Mouse (Mus musculus) right cerebral cortex, adult 2 months (tissue): ENCODE data around the gene 9430038I01Rik.

Source experiments
- DNase-seq, 2 experiments: peaks; one replicate each; pipeline ENCODE4 v3.0.0; 2021 to 2022; ENCODE audit warnings: low spot score in 2 of 2

9430038I01Rik gene

DNA sequence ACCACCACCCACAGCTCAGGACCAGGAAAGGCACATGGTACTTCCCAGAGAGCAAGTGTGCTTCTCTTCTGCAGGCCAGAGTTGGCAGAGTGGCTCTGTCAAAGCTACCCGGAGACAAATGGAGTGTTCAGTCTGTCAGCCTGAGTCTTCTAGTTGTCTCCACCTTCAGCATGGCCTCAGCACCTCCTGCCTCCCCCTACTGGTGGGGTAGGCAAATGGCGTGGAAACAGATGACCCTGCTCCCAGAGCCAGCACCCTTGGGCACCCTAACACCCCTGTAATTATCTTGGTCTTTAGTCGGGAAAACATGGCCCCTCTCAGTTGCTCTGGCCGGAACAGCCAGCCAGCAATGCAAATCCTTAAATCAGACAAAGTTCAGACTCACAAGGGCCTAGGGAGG lies 43.8 kb downstream of the 9430038I01Rik start:
- DNase-seq: no peak

DNA sequence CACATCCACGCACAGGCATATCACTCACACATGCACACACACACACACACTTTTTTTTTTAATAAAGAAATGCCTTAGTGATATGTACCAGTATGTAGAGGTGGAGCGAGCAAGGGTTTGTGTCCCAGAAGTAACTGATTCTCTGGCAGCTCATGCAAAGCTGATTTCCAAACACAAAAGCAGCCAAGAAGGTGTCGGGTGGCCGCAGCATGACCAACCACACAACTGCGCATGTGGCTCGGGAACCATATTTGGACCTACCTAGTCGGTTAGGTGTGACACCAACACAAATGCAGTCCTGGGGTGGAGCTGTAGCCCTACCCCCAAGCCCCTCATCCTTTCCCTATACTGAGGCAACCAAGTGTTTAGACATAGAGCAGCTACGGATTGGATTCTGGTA lies 45.5 kb downstream of the 9430038I01Rik start:
- DNase-seq: no peak

DNA sequence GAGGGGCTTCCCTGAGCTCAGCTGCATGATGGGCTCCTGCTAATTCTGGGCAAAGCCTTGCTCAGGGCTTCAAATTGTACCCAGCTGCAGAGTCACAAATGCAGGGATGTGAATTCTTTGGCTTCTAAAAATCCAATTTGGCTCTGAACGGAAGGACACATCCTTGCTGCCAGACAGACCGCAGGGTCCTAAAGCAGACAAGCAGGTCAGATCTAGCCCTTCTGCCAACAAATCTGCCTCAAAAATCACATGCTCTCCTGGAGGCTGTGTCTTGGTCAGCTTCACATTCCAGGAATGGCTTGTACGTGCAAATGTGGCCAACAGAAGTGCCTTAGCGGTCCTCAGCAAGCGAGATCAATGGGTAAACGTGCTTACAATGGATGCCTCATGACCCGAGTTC lies 46.0 kb downstream of the 9430038I01Rik start:
- no peak for DNase-seq

DNA sequence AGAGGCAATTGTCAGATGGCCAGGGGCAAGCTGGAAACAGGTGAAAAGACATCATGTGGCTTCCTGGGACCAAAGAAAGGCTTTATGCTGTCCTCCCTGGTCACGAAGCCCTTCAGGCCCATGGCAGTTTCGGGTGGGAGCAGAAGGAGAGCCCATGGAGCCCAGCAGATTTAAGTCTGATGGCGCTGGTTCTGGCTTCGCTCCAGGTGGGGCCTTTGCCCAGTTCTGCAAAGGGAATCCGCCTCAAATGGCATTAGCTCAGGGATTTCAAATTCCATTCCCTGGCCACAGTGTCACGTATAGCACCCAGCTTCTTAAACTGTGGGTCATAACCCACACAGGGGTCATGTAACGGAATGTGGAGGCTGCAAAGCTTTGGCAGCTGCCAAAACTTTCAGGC lies 63.7 kb downstream of the 9430038I01Rik start:
- DNase-seq: no peak

DNA sequence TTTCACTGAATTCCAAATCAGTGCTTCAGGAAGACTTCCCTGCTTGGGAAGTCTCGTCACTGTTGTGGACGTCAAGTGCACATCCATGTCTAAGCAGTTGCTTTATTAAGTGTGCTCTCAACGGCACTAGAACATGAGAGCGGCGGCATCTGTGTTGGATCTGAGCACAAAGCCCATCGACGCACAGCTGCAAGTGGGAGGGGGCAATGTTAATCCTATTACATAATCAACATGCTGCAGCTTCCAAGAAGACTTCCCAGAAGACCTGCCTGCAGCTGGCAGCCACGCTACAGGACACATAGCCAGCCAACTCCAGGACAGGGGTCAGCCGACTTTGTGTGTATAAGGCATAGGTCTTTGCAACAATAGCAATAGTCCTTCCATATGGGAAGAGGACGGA lies 64.5 kb downstream of the 9430038I01Rik start:
- DNase-seq: no peak

DNA sequence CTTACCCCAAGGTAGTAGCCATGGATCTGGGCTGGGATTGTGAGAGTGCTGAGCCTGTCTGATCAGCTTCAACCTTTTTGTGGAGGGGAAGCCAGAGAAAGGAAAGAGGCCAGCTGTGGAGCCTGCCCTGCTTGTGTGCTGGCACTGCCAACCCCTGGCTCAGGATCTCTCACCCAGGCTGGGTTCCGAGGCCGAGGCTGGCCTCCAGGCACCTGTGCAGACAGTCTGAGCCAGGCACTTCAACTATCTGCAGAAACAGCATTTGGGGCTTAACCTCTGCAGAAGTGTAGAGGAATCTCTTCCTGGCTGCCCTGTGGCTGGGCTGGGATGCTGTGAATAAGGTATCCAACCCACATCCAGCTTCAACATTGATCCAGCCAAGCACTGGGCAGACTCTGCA lies 76.6 kb downstream of the 9430038I01Rik start:
- DNase-seq: no peak
